Mouse (Mus musculus) bone marrow macrophage, adult 2 months (primary cell): ENCODE measurements around the gene Sec14l4.

Experiments used
- CTCF ChIP-seq: IDR thresholded peaks from 2 replicates; pipeline ENCODE4 v1.5.1; 2012; ENCODE audit warnings: low read depth, mild to moderate bottlenecking, low read length, moderate library complexity
- POLR2A ChIP-seq: IDR thresholded peaks from 2 replicates; pipeline ENCODE4 v1.6.1; 2012; ENCODE audit warnings: mild to moderate bottlenecking, low read depth, low read length, borderline replicate concordance

- TF ChIP-seq CTCF (peak; percentile 61; the same call in 1 of the 2 replicates), POLR2A (no peak)
These were observed 49.0 kb downstream of the Sec14l4 start for GRCm38 (mm10) chr11:4080219-4080618.
